Mouse (Mus musculus) liver, embryonic 11.5 days (tissue): ENCODE results near the gene Myo15. TPM values are rescaled to one million over a fixed set of nuclear protein-coding genes. Genes with fewer than 3 reads are reported as not detected.
"Not testable (repeated sequence)": the region's sequence is repeated elsewhere in the genome, so short reads cannot be mapped to it uniquely, and the experiment has no call there.

ENCODE experiments used
- ATAC-seq: fragments of 200-750 bp; cut with Nextera tagmentation; replicated peaks from 2 replicates; pipeline ENCODE4 v1.8.0; 2017; ENCODE audit warnings: moderate number of reproducible peaks, mild to moderate bottlenecking, moderate TSS enrichment, moderate library complexity; ENCODE audit not compliant: low FRiP score
- DNase-seq: peaks from one replicate; pipeline ENCODE4 v3.0.0-alpha.2; 2017; ENCODE audit warnings: low spot score
- H3K27ac ChIP-seq: fragments of 300-500 bp; sonication (generic); 2 replicates; pipeline ENCODE4 v1.5.1; 2014; ENCODE audit warnings: mild to moderate bottlenecking, low read depth, low read length, control low read depth
- H3K27me3 ChIP-seq: fragments of 300-500 bp; sonication (generic); replicated peaks from 2 replicates; pipeline ENCODE4 v1.6.1; 2014; ENCODE audit warnings: low read length, mixed read lengths; ENCODE audit not compliant: control insufficient read depth, insufficient read depth
- H3K36me3 ChIP-seq: fragments of 300-500 bp; sonication (generic); 2 replicates; pipeline ENCODE4 v1.6.1; 2014; ENCODE audit warnings: mild to moderate bottlenecking, low read length, moderate library complexity, mixed read lengths; ENCODE audit not compliant: control insufficient read depth, insufficient read depth
- H3K4me1 ChIP-seq: fragments of 300-500 bp; sonication (generic); replicated peaks from 2 replicates; pipeline ENCODE4 v1.6.1; 2014; ENCODE audit warnings: low read length, mixed read lengths; ENCODE audit not compliant: control insufficient read depth, insufficient read depth
- H3K4me2 ChIP-seq: fragments of 300-500 bp; sonication (generic); 2 replicates; pipeline ENCODE4 v1.6.1; 2014; ENCODE audit warnings: mild to moderate bottlenecking, control low read depth, moderate library complexity
- H3K4me3 ChIP-seq: fragments of 300-500 bp; sonication (generic); 2 replicates; pipeline ENCODE4 v1.5.1; 2014; ENCODE audit warnings: low read depth, low read length, control low read depth
- H3K9ac ChIP-seq: fragments of 300-500 bp; sonication (generic); 2 replicates; pipeline ENCODE4 v1.6.1; 2014; ENCODE audit warnings: low read depth, low read length, control low read depth
- H3K9me3 ChIP-seq: fragments of 300-500 bp; sonication (generic); 2 replicates; pipeline ENCODE4 v1.6.1; 2016; ENCODE audit warnings: low read length, inconsistent platforms, mixed read lengths; ENCODE audit not compliant: control insufficient read depth
- WGBS: fragments of 180-500 bp; shearing (Covaris S2); extraction: QIAGEN DNeasy Blood & Tissue Kit; methylation state at CpG from one replicate; pipeline ENCODE4 v1.1.7; 2014; 5-methylcytosine and 5-hydroxymethylcytosine counted together
- polyA plus RNA-seq: library from polyadenylated mRNA; unstranded; fragments of >200 nt; fragmentation: Nextera tagmentation; extraction: Ambion mirVana; gene quantifications from 2 replicates; pipeline ENCODE4 v1.2.1, GENCODE M21; 2014

Myo15 gene
- polyA plus RNA-seq, 1 experiment from 2014 or later, result 0.34 TPM

DNA sequence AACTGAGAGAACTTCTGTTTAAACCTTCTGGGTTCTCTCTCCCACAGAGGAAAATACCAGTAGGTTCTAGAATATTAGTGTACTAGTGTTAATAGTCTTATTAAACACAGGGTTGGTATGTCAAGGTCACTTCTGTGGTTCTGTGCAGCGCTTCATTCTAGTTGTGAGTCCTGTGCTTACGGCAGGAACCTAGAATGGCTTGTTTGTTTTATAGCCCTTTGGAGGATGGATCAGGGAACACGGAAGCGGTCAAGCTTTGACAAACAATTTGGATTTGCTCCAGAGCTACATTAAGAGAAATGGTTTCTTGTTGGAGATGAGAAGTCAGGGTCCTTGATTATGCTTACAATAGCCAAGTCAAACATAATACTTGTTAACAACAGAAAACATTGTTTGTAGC, 76.3 kb downstream of the Myo15 start:
- Histone ChIP-seq H3K27ac (no peak overlapping the region), H3K27me3 (no peaks in the 10 kb centered on the region), H3K4me3 (no peak overlapping the region), H3K9me3 (no peaks in the 10 kb centered on the region), H3K36me3 (peaks cover 34% of the 10 kb centered on the region), H3K9ac (no peak overlapping the region), H3K4me1 (peaks cover 12% of the 10 kb centered on the region), H3K4me2 (no peak overlapping the region)
- ATAC-seq, result no peak
- DNase-seq, result no peak
- WGBS, result 78% methylated on average over 4 of the region's 4 CpGs

DNA sequence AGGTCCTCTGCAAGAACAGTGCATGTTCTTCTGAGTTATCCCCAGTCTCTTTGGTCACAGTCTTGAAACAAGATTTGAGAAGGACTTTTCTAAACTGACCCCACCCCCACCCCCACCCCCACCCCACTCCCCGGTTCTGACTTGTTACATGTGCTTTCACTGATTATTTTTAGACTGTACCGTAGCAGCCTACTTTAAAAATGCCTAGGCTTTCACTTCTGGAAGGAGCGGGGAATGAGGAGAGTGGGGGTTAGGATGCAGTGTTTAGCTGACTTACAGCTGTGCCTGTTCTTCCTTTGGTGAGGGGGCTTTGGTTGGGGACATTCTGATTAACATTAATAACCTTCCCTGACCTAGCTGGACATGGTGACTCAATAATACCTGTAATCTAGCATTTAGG, 79.0 kb downstream of the Myo15 start:
- no peaks in the 10 kb centered on the region for H3K27me3 ChIP-seq
- no peaks in the 10 kb centered on the region for H3K9me3 ChIP-seq
- 83% methylated on average over 3 of the region's 3 CpGs for WGBS
- no peak overlapping the region for H3K27ac ChIP-seq
- H3K4me3 ChIP-seq, result no peak overlapping the region
- H3K36me3 ChIP-seq, result peaks cover 32% of the 10 kb centered on the region
- ATAC-seq (no peak), DNase-seq (no peak)
- no peak overlapping the region for H3K9ac ChIP-seq
- no peaks in the 10 kb centered on the region for H3K4me1 ChIP-seq
- no peak overlapping the region for H3K4me2 ChIP-seq

DNA sequence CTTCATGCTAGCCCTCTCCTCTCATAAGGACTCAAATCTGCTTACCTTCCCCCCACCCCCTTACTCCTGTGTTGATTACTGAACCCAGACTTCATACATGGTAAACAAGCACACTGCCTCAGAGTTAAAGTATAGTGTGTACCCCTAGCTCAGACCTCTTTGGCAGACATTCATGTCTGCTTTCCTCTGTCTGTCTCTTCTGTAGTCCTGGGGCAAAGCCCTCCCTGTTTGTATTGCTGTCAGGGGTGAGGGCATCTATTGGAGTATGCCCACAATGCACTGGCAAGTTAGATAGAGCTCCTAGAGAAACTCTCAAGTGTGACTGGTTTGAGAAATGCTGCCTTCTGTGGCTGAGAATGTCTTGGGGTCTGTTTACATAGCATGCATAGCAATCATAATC, 84.0 kb downstream of the Myo15 start:
- Histone ChIP-seq H3K9me3 (no peaks in the 10 kb centered on the region), H3K4me3 (no peak overlapping the region), H3K9ac (no peak overlapping the region), H3K4me2 (no peak overlapping the region), H3K4me1 (no peaks in the 10 kb centered on the region), H3K36me3 (peaks cover 45% of the 10 kb centered on the region), H3K27ac (no peak overlapping the region), H3K27me3 (no peaks in the 10 kb centered on the region)
- ATAC-seq (no peak), DNase-seq (no peak)

DNA sequence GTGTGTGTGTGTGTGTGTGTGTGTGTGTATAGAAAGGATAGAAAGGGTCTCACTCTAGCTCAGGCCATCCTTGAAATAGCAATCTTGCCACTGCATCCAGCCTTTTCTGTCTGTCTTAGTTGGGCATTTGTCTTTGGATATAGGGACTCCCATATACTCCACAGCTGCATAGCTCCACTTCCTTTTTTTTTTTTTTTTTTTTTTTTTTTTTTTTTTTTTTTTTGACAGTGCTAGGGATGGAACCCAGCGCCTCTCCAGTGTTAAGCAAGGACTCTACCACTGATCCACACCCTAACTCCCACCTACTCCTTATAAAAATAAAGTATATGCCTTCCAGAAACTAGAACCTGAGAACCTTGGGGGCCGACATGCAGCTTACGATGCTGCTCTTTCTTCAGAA, 88.5 kb downstream of the Myo15 start:
- H3K36me3 ChIP-seq, result peaks cover 19% of the 10 kb centered on the region
- 90% methylated on average over 3 of the region's 3 CpGs for WGBS

DNA sequence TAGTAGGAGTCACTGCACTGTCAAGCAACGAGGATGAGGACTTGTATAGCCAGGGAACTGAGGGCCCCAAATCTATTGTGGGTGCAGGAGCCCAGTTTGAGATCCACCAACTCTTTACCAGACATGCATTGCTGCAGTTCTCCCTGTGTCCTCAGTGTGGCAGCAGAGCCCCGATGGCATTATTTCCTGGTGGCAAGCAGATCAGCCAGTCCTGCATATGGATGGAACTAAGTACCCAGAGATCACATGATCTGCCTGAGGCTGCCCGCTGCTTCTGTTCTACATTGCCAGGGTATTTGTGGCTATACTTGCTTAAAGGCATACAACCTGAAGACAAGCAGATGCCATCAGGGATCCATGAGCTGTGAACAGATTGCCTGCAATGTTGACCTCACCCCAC, 90.2 kb downstream of the Myo15 start:
- Histone ChIP-seq H3K4me2 (no peak overlapping the region), H3K9me3 (no peaks in the 10 kb centered on the region), H3K27ac (no peak overlapping the region), H3K9ac (no peak overlapping the region), H3K4me1 (no peaks in the 10 kb centered on the region), H3K27me3 (no peaks in the 10 kb centered on the region), H3K36me3 (peaks cover 7% of the 10 kb centered on the region; the same call in 1 of the 2 replicates), H3K4me3 (no peak overlapping the region)
- WGBS, result 17% methylated on average over 3 of the region's 3 CpGs
- ATAC-seq, result no peak
- DNase-seq, result no peak

More for the DNA sequence above, 88.5 kb downstream of the Myo15 start:
- Histone ChIP-seq H3K27ac (no peak overlapping the region), H3K27me3 (no peaks in the 10 kb centered on the region), H3K4me2 (no peak overlapping the region), H3K9ac (no peak overlapping the region), H3K9me3 (no peaks in the 10 kb centered on the region), H3K4me3 (no peak overlapping the region), H3K4me1 (no peaks in the 10 kb centered on the region)
- DNase-seq, result no peak
- ATAC-seq, result no peak

DNA sequence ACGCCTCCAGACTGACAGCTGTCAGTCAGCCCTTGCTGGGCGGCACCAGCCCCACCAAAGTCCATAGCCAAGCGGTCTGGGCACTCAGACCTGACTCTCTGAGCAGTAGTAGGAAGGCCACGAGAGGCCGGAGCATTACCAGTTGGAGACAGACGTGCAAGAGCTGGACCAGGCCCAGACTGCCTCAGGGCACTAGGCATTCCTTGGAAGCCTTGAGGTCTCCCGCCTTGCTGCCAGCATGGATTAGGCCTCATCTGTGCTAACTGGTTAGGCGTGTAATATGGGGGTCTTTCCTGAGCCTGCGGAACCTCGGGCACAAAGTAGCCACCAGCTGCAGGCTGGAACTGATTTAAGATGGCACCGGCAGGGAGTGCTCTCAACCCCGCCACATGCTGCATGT, 104.9 kb downstream of the Myo15 start:
- H3K9me3 ChIP-seq, ATAC-seq, H3K4me1 ChIP-seq, H3K27ac ChIP-seq, H3K27me3 ChIP-seq, H3K4me3 ChIP-seq, H3K36me3 ChIP-seq, H3K9ac ChIP-seq, H3K4me2 ChIP-seq, DNase-seq: not testable (repeated sequence)
- WGBS, result 84% methylated on average over 10 of the region's 12 CpGs

Other genes starting within 250 kb of the Myo15 start
- gene Srebf1, start 246.8 kb upstream of the Myo15 start, polyA plus RNA-seq, result 78.2 and 78.7 TPM in 2 replicates
- 12.6 and 12.8 TPM in 2 replicates for gene Tom1l2, start 116.4 kb upstream of the Myo15 start, polyA plus RNA-seq
- 1.3 and 1.6 TPM in 2 replicates for gene Drc3, start 116.0 kb upstream of the Myo15 start, polyA plus RNA-seq
- gene Gid4, start 52.2 kb upstream of the Myo15 start, polyA plus RNA-seq, result 24.7 and 28.5 TPM in 2 replicates
- gene Atpaf2, start 50.9 kb upstream of the Myo15 start, polyA plus RNA-seq, result 70.2 and 70.6 TPM in 2 replicates
- 98.5 and 105 TPM in 2 replicates for gene Drg2, start 14.7 kb upstream of the Myo15 start, polyA plus RNA-seq
- 37.7 and 38.5 TPM in 2 replicates for gene Alkbh5, start 67.0 kb downstream of the Myo15 start, polyA plus RNA-seq
- 35.6 and 35.9 TPM in 2 replicates for gene Llgl1, start 230.4 kb downstream of the Myo15 start, polyA plus RNA-seq